Mouse (Mus musculus) megakaryocyte progenitor cell, adult 5-6 weeks (primary cell): Measurements from ENCODE around the gene Hist1h3a. TPM values are rescaled to one million over a fixed set of nuclear protein-coding genes. Genes with fewer than 3 reads are reported as not detected.
"Not testable (repeated sequence)": the region's sequence is repeated elsewhere in the genome, so short reads cannot be mapped to it uniquely, and the experiment has no call there.

Experiments used
- ATAC-seq: replicated peaks from 2 replicates; pipeline ENCODE4 v1.8.0; 2016; ENCODE audit warnings: mild to moderate bottlenecking, moderate TSS enrichment, inconsistent platforms; ENCODE audit not compliant: poor library complexity
- total RNA-seq, 2 experiments: library from RNA; stranded (forward) in 1 of 2; stranded (reverse) in 1 of 2; fragments of 157-497, 149-512 nt in 1 of 2; fragments of 200-1000 nt in 1 of 2; gene quantifications; 2 replicates each; pipeline versions ENCODE4 v1.2.3 to v1.2.4; 2015 to 2017

Hist1h3a gene
- total RNA-seq, 2 experiments from 2014 or later, result 63.0 to 612 TPM

DNA sequence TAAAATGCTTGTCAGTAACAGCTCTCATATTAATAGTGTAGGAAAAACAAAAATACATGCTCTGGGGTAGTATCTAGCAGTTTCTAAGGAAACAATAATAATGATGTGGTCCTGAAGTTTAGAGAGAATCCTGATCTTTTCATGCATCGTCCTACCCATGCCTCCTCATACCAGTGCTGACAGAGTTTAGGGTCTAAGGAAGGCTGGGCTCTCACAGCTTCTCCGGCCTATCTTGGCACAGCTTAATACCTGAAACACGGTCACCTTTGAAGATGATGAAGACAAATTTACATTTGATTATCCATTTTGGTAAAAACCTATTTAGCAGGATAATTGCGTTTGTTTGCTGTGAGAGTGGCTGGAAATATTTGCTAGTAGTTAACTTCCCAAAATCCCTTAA, 18.2 kb downstream of the Hist1h3a start:
- no peak for ATAC-seq

DNA sequence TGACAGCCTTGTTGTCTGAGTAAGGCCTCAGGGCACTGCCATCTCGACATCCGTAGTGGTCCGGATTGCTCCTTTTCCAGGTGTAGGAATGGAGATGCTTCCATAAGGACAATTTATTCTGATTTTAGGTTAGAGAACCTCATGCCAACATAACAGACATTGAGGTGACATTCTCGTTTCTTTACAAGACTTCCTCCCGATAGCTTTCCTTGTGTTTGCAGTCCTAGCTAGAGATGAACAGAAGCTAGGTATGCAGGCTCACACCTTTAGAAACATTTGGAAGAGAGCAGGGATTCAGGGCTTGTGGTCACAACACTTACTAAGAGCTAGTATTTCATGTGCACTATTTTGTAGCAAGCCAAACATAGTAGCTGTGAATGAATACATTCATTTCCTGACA, 19.0 kb downstream of the Hist1h3a start:
- ATAC-seq, result no peak

DNA sequence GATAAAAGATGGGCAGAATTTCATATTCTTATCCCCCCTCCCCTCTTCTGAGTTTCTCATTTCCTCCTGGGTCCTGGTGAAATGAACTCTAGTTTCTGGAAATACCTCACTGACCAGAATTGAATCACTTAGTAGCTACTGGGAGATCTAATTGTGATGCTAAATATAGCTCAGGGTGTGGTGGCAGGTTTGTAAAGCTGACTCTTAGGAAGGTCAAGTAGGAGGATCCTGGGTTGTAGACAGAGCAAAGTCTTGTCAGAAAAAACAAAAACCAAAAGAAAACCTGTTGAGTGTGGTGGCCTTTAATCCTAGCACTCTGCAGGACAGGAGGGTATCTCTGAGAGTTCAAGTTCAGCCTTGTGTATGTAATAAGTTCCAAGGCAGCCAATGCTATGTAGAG, 20.2 kb downstream of the Hist1h3a start:
- no peak for ATAC-seq

DNA sequence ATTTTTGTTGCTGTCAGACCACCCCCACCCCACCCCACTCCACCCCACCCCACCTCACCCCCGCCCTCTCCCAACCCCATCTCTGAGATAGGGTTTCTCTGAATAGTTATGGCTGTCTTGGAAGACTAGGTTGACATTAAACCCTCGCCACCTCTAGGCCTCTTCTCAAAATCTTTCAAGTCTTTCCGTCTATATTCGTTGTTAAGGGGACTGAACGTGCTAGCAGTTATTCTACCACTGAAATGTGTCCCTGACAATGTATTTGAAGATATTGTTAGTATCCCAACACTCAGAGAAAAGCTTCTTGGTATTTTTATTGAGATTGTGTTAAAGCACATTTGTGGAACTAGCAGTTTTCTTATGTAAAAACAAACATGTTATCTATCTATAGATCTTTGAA, 21.3 kb downstream of the Hist1h3a start:
- ATAC-seq, result no peak

DNA sequence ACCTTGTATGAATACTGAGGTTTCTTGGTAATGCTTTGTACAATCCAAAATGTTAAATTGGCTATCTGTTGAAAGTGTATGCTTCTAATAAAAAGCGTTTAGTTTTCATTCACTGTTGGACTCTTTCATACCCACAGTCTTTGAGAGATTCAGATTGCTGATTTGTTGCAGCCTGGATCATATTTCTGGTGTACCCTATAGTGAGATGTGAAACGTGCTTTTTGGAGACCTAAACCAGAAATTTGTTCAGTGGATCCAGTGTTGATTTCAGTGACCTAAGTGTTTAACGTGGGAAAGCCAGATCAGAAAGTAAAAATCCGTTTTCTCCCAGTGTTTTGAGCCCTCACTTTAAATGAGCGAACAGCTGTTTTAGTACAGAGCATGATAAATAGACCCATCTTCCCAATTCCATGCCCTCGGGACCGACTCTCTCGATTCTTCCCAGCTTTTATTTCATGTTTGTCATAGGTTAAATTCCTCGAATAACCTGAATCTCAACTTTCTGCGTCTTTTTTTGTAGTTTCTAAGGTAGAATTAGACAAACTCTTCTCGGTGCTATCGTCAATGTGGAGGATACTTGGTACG, 21.8 kb downstream of the Hist1h3a start:
- ATAC-seq, result no peak

DNA sequence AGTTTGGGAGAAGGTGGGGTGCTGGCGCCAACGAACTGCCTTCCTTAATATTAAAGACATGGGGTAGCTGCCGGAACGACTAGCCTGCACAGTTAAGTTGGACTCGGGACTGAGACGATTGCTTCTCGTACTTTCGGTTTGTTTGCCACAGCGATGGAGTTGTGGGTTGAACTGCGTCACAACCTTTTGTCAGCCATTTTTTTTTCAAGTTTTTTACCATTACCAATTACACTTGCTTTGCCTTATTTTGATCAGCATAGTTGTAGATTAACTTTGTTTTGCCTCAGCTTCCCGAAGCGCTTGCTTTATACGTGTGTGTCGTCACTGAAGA, 22.3 kb downstream of the Hist1h3a start:
- ATAC-seq, result no peak

DNA sequence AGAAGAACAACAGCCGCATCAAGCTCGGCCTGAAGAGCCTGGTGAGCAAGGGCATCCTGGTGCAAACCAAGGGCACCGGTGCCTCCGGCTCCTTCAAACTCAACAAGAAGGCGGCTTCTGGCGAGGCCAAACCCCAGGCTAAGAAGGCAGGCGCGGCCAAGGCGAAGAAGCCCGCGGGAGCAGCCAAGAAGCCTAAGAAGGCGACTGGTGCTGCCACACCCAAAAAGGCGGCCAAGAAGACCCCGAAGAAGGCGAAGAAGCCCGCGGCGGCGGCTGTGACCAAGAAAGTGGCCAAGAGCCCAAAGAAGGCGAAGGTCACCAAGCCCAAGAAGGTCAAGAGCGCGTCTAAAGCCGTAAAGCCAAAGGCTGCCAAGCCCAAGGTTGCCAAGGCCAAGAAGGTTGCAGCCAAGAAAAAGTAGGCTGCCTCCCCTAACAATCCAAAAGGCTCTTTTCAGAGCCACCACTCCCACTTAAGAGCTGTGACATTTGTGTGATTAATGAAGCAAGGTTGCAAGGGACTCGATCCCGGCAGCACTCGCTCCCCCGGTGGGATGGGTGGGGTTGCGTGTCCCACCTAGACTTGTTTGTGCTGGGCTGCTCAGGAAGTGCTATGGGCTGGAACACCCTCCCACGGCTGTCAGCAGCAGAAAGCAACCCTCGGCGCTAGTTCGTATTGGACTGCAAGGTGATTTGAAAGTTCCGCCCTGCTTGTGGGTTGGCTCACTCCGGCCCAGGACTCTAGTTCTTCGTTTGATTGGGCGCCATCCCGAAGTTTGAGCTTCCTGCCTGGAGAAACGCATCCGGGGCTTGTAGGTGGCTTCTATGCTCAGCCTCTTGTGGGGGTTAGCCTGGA, 22.9 kb downstream of the Hist1h3a start:
- ATAC-seq, result peak; percentile 62

DNA sequence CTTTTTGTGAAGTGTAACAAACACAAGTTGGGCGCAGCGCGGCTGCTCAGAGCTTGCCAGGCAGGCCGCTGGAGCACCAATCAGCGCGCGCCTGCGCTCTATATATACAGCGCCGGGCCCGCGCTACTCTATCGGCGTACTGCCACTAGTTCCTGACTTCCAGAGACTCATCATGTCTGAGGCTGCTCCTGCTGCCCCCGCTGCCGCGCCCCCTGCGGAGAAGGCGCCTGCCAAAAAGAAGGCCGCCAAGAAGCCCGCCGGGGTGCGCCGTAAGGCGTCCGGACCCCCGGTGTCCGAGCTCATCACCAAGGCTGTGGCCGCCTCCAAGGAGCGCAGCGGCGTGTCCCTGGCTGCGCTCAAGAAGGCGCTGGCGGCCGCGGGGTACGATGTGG, 23.5 kb downstream of the Hist1h3a start, which contains the start of gene Hist1h1c:
Gene Hist1h1c, plus strand, starts transcription at position 132 of the 392 bp plus-strand sequence.
- peak; percentile 63 for ATAC-seq

DNA sequence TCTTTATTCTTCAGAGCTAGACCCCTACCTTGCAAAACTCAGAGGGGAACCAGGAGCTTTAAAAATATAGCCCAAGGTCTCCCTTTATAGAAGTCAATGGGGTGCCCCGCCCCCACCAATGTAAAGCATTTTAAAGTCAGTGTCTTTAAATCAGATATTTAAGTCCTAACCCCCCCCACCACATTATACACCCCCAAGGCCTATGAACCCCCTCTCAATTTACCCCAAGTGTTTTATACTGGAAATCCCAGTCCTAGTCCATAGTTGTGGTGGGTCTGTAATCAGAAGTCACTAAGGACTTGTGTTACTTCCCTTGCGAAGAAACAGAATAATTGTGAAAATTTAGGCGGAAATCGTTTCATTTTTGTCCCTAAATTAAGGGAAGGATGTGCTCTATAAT, 24.1 kb downstream of the Hist1h3a start:
- no peak for ATAC-seq

DNA sequence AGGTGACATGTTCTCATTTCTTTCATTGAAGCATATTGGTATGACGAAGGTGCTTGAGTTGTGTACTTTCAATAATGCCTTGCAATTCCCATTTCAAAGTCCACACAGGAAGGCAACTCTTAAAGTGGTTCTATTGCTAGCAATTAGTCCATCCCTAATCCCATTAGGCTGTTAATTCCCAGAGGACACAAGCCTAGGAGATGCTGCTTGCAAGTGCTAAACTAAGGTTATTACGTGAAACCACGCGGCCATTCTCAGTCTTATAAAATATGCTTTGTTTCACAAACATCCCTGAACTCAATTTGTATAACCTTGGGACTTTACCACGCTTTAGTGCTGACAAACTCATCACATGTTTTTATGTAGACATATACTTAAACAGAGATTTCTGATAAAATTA, 25.1 kb downstream of the Hist1h3a start:
- no peak for ATAC-seq

DNA sequence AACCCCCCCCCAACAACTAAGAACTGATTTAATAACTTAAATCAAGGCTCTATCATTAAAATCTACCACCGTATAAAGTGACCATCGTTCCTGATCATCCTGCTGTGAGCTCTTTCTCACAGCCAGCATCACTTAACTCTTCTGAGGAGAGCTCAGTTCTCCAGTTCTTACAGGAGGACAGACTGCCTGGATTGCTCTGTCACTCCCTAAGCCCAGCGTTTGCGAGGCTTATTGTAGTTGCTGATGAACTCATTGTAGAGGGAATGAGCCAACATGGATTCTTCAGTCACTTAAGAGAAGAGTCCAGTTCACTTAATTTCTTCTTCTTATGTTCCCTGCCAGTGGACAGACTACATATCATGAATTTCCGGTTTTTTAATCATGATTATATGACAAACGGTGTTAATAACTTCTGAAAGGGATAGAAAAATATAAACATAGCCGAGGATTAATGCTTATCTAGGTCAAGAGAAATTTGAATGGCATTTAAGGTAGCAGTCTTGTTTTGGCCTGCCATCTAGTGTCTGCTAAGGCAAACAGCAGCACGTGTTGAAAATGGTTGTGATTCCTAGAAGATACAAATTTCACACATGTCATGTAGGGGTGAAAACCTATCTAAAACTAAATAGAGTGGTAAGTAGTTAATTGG, 29.9 kb downstream of the Hist1h3a start:
- ATAC-seq, result peak; percentile 86

DNA sequence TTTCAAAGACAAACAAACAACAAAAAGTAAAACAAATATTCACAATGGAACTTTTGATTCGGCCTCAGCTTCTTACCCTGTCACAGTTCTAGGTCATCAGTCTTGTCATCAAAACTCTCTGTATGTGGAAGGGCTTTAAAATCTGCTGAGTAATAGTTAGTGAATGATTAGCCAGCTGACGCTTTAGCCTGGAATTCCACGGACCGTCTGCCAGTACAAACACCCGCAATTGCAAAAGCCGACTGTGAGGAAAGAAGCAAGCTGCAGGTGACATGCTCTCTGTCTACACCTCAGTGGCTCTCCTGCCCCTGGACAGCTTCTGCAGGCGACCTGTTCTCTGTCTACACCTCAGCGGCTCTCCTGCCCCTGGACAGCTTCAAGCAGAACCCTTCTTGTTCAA, 31.7 kb downstream of the Hist1h3a start:
- ATAC-seq, result no peak

DNA sequence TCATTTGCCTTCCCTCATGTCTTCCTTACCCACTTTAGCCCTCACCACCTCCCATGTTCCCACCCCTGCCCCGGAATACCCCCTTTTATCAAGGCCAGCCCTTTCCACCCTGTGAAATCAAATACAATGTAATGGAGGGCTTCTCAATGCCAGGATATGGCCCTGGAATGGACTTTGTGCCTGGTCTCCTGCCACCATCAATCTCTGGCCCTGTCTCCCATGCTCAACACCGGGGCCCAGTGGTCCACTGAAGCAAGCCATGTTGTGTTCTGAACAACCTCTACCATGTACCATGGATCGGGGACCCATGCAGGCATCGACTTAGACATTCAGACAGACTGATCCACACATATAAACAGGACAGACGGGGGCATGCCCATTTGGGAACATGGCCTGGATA, 32.5 kb downstream of the Hist1h3a start:
- no peak for ATAC-seq

DNA sequence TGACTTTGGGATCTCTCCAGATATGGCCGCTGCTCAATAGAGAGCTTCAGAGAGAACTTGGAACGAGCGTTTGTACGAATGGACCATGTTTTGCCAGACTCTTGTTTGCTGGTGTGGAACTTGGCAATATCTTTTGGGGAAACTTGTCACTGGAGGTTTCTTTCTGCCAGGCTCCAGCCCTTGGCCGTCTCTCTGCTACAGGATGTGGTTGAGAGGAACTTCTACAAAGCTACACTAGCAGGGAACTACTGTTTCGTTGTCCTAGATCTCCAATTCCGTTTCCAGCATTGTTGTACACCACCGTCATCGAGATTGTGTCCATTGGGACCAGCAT, 33.0 kb downstream of the Hist1h3a start:
- ATAC-seq, result peak; percentile 40

DNA sequence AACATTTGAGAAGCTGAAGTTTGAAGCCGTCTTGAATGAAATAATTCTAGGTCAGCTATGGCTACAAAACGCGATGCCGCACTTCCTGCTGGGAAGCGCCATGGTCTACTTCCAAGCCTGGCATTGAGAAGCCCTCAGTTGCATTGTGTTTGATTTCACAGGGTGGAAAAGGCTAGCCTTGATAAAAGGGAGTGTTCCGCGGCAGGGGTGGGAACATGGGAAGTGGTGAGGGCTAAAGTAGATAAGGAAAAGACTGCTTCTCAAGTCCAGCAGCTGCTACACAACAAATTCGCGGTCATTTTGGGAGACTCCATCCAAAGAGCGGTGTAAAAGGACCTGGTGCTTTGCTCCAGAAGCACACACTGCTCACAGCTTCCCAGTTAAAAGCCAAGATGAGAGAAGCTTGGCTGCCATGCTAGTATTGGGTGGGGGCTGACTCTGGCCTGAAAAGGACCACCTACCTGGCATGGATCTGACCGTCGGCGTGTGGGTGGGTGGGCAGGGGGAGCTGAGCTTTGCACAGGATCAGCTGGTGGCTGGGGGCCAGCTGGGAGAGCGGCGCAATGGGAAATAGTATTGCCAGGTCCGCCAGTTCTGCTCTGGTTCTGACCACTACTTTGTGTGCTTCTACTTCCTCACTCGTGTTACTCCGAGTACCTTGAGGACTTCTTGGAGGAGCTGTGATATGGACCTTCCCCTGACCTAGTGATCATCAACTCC, 33.6 kb downstream of the Hist1h3a start:
- peak; percentile 20; the same call in 1 of the 2 replicates for ATAC-seq

DNA sequence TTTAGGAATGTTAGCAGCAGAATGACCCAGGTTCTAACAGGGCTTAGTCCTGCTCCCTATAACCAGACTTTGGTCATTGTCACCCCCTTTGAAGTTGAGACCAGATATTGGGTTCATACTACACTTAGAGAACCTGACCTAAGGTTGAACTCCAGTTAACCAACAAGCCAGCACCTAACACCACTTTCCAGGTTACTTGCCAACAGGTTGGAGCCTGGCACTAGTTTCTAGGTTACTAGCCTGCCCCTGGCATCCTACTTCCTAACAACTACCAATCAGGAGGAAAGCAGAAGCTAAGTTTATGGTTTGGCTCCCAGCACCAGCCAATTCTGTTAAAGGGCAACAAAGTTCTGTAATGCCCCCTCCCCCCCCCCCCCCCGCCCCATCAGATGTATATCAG, 37.0 kb downstream of the Hist1h3a start:
- no peak for ATAC-seq

DNA sequence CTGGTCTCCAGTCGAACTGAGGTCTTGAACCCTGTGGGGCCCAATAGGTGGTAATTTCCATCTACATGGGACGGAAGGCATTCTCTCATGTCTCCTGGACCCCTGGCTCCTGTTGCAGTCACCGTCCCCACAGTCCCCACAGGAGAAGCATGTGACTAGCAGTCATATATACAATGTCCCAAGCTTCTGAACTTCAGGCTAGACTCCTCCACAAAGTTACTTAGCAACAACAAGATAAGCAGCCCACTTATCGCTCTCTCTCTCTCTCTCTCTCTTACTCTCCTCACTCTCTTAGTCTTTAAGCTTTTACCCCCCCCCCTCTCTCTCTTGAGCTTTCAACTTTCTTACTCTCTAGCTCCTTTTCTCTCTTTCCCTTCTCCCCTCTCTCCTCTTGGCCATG, 37.9 kb downstream of the Hist1h3a start:
- ATAC-seq, result peak; percentile 59

DNA sequence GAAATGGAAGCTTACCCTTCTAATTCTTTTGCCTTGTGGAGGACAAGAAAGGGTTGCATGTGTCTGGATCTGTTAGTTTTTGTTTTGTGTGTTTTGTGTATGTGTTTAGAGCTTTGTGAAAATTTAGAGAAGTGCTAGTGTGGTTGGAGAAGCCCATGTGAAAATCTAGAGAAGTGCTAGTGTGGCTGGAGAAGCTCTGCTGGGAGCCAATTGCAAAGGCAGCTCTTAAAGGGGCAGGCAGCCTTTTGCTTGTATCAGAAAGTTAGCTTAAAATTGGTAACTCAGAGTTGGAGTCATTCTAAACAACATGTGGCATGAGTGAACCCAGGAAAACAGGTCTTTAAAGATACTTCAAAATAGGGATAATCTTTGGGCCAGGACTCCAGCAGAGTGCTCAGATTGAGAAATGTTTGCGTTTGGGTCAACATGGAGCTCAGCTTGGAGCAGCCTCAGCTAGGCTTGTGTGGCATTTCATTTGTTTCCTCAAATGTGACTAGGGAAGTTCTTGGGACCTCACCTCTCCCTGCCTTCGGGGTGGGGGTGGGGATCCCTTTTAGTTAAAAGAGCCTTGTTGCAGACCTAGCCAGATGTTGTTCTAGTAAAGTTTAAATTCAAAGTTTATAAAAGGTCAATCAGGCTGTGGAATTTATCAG, 44.5 kb downstream of the Hist1h3a start:
- ATAC-seq, result not testable (repeated sequence)

DNA sequence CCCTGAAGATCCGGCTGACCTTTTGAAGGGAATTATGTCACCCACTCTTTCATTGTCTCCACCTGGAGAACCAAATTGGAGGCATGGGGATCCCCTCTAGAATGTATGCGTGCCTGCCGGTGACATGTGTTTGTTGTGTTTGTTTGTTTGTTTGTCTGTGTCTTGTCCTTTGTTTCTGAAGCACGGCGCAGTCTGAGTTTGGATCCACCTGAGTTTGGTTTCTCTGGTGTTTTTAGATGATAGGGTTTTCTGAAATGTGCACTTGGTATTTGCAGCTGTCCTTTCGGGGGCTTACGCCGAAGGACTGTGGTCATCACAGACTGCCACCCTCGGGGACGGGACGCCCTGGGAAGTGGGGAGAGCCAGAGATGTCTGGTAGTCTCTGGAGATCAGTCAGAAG, 45.0 kb downstream of the Hist1h3a start:
- ATAC-seq, result no peak

DNA sequence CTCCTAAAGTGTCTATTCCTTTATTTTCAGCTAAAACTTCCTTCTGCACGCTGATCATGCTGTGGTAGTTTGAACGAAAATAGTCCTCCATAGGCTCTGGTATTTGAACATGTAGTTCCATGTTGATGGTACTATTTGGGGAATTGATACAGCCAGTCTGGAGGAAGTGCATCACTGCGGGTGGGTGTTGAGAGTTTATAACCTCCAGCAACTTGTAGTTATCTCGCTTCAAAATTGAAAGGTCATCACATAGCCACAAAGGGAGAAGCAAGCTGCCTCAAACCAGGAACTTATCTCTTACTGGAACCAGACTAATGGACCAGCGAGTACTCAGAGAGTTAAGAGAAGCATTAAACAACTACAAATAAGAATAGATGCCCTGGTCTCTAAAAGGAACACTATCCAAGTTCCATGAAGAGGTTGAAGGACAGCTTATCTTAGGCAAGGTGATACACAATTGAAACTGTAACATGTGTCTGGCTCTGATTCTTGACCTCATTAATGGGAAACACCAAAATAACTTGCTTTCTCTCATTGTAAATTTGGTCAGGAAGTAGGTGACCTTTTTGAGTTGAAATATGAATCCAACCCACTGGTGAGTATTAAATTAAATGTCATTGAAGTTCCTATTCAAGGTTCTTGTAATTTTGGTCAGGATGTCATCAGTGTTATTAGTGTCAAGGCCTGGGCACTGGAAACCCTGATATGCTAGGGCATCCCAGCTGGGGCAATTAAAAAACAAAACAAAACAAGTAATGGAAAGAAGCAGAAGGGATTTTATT, 45.7 kb downstream of the Hist1h3a start:
- ATAC-seq, result peak; percentile 38
